Mouse (Mus musculus) ES-Bruce4 (cell line): Measurements from ENCODE around the gene Ptgis.
A peak's percentile ranks its signal among the peaks of the same experiment; 100 is the strongest.

ENCODE experiments used
- CTCF ChIP-seq: IDR thresholded peaks from one replicate; pipeline ENCODE4 v1.8.1; 2011; ENCODE audit warnings: low read depth, low read length
- EP300 ChIP-seq: IDR thresholded peaks from 2 replicates; pipeline ENCODE4 v1.6.1; 2011; ENCODE audit warnings: low read depth, low read length; ENCODE audit not compliant: insufficient read depth

DNA sequence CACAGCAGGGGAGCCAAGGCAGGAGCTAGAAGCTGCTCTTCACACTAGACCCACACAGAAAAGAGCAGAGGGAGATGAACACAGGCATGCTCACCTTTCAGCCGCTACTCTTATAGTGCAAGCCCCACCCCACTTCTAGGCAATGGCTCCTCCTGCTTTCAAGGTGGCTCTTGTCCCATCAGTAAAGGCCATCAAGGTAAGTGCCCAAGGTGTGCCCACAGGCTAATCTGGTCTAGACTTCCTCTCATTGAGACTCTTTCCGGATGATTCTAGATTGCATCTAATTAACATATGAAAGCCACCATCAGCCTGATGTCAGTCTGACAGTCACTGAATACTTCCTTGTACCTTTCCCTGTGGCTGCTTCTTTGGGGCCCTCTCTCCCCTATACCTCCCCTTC, 7.4 kb upstream of the Ptgis start:
- no peak for TF ChIP-seq CTCF
- TF ChIP-seq EP300, result peak; percentile 81
